Comparison of ENCODE assay signal across 8 mouse cellular contexts in genomic region chr17:33782067-33782466, GRCm38 (mm10). TPM values are rescaled to one million over a fixed set of nuclear protein-coding genes. Genes with fewer than 3 reads are reported as not detected.
DNase-seq lines count a peak whose midpoint lies in the region; ATAC-seq and TF ChIP-seq lines count a peak whose summit lies in the region.

No protein-coding gene starts in this region.

- no peak for ATAC-seq in kidney, postnatal 0 days (replicated peaks; ENCODE audit: low FRiP score, low read depth)
- no peak for ATAC-seq in hindbrain, embryonic 13.5 days (ENCODE audit: low FRiP score)
- no peak for ATAC-seq in midbrain, embryonic 14.5 days (ENCODE audit: low FRiP score, low TSS enrichment)

- peak overlapping the region; percentile 81 for H3K4me2 ChIP-seq in kidney, postnatal 0 days (ENCODE audit: low read length)
- peak overlapping the region; percentile 88 for H3K4me2 ChIP-seq in hindbrain, embryonic 13.5 days
- H3K4me2 ChIP-seq in midbrain, embryonic 14.5 days (ENCODE audit: low read length) = peak overlapping the region; percentile 85

- no peaks in the 10 kb centered on the region for H3K9me3 ChIP-seq in kidney, postnatal 0 days (replicated peaks; ENCODE audit: low read length)
- no peaks in the 10 kb centered on the region for H3K9me3 ChIP-seq in hindbrain, embryonic 13.5 days
- no peaks in the 10 kb centered on the region for H3K9me3 ChIP-seq in midbrain, embryonic 14.5 days (ENCODE audit: control insufficient read depth, low read length)

- H3K27ac ChIP-seq in kidney, postnatal 0 days = peak overlapping the region; percentile 82; the same call in 1 of the 2 replicates
- H3K27ac ChIP-seq in hindbrain, embryonic 13.5 days = no peak overlapping the region
- H3K27ac ChIP-seq in midbrain, embryonic 14.5 days (replicated peaks; ENCODE audit: low read depth, low read length) = 0 out of 2 replicates have a peak overlapping the region, but pooled peaks have one; percentile 14

- H3K36me3 ChIP-seq in kidney, postnatal 0 days (ENCODE audit: insufficient read depth, low read length) = peaks cover 1% of the 10 kb centered on the region; the same call in 1 of the 2 replicates
- H3K36me3 ChIP-seq in hindbrain, embryonic 13.5 days = no peaks in the 10 kb centered on the region; the same call in 1 of the 2 replicates
- H3K36me3 ChIP-seq in midbrain, embryonic 14.5 days (ENCODE audit: control insufficient read depth, insufficient read depth, low read length) = no peaks in the 10 kb centered on the region

- no peak for DNase-seq in kidney, postnatal 0 days (ENCODE audit: low spot score)
- DNase-seq in kidney, postnatal 14 days = no peak
- DNase-seq in ZHBTc4 (ENCODE audit: low read depth, low spot score) = peak; percentile 41
- no peak for DNase-seq in midbrain, embryonic 14.5 days
- no peak for DNase-seq in cerebellum, adult 11 months
- no peak for DNase-seq in cerebellum, adult 11-12 months
- DNase-seq in gastrocnemius, adult 8-10 months (ENCODE audit: low spot score in 2 of 2) = no peak

- peaks cover 42% of the 10 kb centered on the region for H3K4me1 ChIP-seq in kidney, postnatal 0 days (replicated peaks; ENCODE audit: insufficient read depth, low read length)
- peaks cover 42% of the 10 kb centered on the region for H3K4me1 ChIP-seq in hindbrain, embryonic 13.5 days (replicated peaks)
- H3K4me1 ChIP-seq in midbrain, embryonic 14.5 days (ENCODE audit: control insufficient read depth, insufficient read depth, low read length) = peaks cover 4% of the 10 kb centered on the region; the same call in 1 of the 2 replicates

- peak overlapping the region; percentile 39; the same call in 1 of the 2 replicates for H3K4me3 ChIP-seq in kidney, postnatal 0 days (replicated peaks; ENCODE audit: low read depth, low read length)
- H3K4me3 ChIP-seq in hindbrain, embryonic 13.5 days = peak overlapping the region; percentile 47
- H3K4me3 ChIP-seq in midbrain, embryonic 14.5 days (replicated peaks; ENCODE audit: low read depth, low read length) = peak overlapping the region; percentile 41

- peak; percentile 37; the same call in 1 of the 2 replicates for TF ChIP-seq CTCF in kidney, postnatal 0 days (IDR thresholded peaks at IDR 0.05; ENCODE audit: low read depth)

- peak overlapping the region; percentile 65 for H3K9ac ChIP-seq in kidney, postnatal 0 days (ENCODE audit: low read depth, low read length)
- H3K9ac ChIP-seq in hindbrain, embryonic 13.5 days = peak overlapping the region; percentile 72
- H3K9ac ChIP-seq in midbrain, embryonic 14.5 days (replicated peaks; ENCODE audit: low read length) = no peak overlapping the region

- 36% methylated on average over 4 of the region's 4 CpGs for WGBS in kidney, postnatal 0 days
- WGBS in hindbrain, embryonic 13.5 days = 58% methylated on average over 4 of the region's 4 CpGs
- WGBS in midbrain, embryonic 14.5 days = 44% methylated on average over 4 of the region's 4 CpGs

- H3K27me3 ChIP-seq in kidney, postnatal 0 days (ENCODE audit: insufficient read depth, low read length) = no peaks in the 10 kb centered on the region
- H3K27me3 ChIP-seq in hindbrain, embryonic 13.5 days = peaks cover 16% of the 10 kb centered on the region
- no peaks in the 10 kb centered on the region for H3K27me3 ChIP-seq in midbrain, embryonic 14.5 days (ENCODE audit: control insufficient read depth, insufficient read depth, low read length)

RNA-seq across cellular contexts. Expression of gene Angptl4, which starts 0.4 kb away (rescaled TPM):
- polyA plus RNA-seq in kidney, postnatal 0 days (2015; fragmentation: Nextera tagmentation; extraction: Ambion mirVana) = 51.4 and 58.9 TPM in 2 replicates
- 23.5 and 24.7 TPM in 2 replicates for polyA plus RNA-seq in hindbrain, embryonic 13.5 days (2015; fragmentation: Nextera tagmentation; extraction: Ambion mirVana)
- 8.0 and 18.4 TPM in 2 replicates for polyA plus RNA-seq in midbrain, embryonic 14.5 days (2014; fragmentation: Nextera tagmentation; extraction: Ambion mirVana)
- 1 to 10 TPM in 3 of 4 experiments, under 1 TPM in 1; 0.41 to 5.5 (median 3.0) TPM for total RNA-seq in gastrocnemius, adult 8-10 months (2022)

RNA-seq across cellular contexts. Expression of gene Rab11b, which starts 21.7 kb away (rescaled TPM):
- 207 and 216 TPM in 2 replicates for polyA plus RNA-seq in kidney, postnatal 0 days (2015; fragmentation: Nextera tagmentation; extraction: Ambion mirVana)
- polyA plus RNA-seq in hindbrain, embryonic 13.5 days (2015; fragmentation: Nextera tagmentation; extraction: Ambion mirVana) = 494 and 549 TPM in 2 replicates
- 417 and 541 TPM in 2 replicates for polyA plus RNA-seq in midbrain, embryonic 14.5 days (2014; fragmentation: Nextera tagmentation; extraction: Ambion mirVana)
- 100 to 1,000 TPM; 131 to 136 (median 133) TPM for total RNA-seq in gastrocnemius, adult 8-10 months (2022)

RNA-seq across cellular contexts. Expression of gene Kank3, which starts 28.3 kb away (rescaled TPM):
- polyA plus RNA-seq in kidney, postnatal 0 days (2015; fragmentation: Nextera tagmentation; extraction: Ambion mirVana) = 57.5 and 70.4 TPM in 2 replicates
- polyA plus RNA-seq in hindbrain, embryonic 13.5 days (2015; fragmentation: Nextera tagmentation; extraction: Ambion mirVana) = 37.4 and 40.5 TPM in 2 replicates
- polyA plus RNA-seq in midbrain, embryonic 14.5 days (2014; fragmentation: Nextera tagmentation; extraction: Ambion mirVana) = 39.5 and 45.8 TPM in 2 replicates
- total RNA-seq in gastrocnemius, adult 8-10 months (2022) = 10 to 100 TPM; 12.4 to 17.4 (median 14.8) TPM

RNA-seq across cellular contexts. Expression of gene Rps28, which starts 42.3 kb away (rescaled TPM):
- polyA plus RNA-seq in kidney, postnatal 0 days (2015; fragmentation: Nextera tagmentation; extraction: Ambion mirVana) = 1,262 and 1,465 TPM in 2 replicates
- 683 and 734 TPM in 2 replicates for polyA plus RNA-seq in hindbrain, embryonic 13.5 days (2015; fragmentation: Nextera tagmentation; extraction: Ambion mirVana)
- 653 and 777 TPM in 2 replicates for polyA plus RNA-seq in midbrain, embryonic 14.5 days (2014; fragmentation: Nextera tagmentation; extraction: Ambion mirVana)
- total RNA-seq in gastrocnemius, adult 8-10 months (2022) = 100 to 1,000 TPM; 634 to 807 (median 649) TPM

RNA-seq across cellular contexts. Expression of gene Ndufa7, which starts 42.3 kb away (rescaled TPM):
- polyA plus RNA-seq in kidney, postnatal 0 days (2015; fragmentation: Nextera tagmentation; extraction: Ambion mirVana) = 574 and 620 TPM in 2 replicates
- 497 and 540 TPM in 2 replicates for polyA plus RNA-seq in hindbrain, embryonic 13.5 days (2015; fragmentation: Nextera tagmentation; extraction: Ambion mirVana)
- polyA plus RNA-seq in midbrain, embryonic 14.5 days (2014; fragmentation: Nextera tagmentation; extraction: Ambion mirVana) = 497 and 604 TPM in 2 replicates
- 100 to 1,000 TPM; 371 to 396 (median 385) TPM for total RNA-seq in gastrocnemius, adult 8-10 months (2022)
